Mouse (Mus musculus): ENCODE results near the gene Dock9.

The Dock9 gene

DNA sequence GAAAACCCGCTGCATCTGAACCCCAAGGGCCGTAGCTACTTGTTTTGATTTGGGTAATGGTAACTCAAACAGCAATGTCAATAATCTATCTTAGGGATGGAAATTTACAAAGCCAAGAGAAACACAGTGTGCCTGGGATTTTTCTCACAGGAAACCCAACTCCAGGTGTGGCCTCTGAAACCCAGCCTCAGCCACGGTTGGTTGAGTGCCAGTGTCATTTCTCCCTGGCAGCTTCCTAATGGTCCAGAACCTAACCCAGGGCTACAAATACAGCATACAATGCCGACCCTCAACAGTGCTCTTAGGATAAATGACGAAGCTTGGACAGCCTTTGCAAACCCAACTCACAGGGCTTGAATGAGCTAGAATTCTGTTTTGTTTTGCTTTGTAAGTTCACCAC is 92.0 kb downstream of the Dock9 start:
- WGBS, result 62% methylated on average over 5 of the region's 5 CpGs

DNA sequence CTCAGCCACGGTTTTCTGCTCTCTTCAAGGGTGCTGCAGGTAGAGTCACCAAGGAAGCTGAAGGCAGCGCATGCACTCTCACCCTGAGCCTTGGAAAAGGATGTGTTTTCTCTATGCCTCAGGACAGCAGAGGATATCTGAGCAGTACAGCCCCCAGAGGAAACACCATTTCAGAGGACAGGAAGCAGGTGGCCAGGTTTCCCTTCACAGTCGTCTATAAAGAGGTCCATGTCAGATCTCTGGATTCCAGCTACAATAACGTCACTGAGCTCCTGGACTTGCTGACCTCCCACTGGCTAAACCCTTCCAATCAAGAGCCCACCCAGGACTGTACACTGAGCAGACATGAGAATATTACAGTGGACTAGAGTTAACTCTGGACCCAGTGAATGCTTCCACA is 95.1 kb downstream of the Dock9 start:
- 65% methylated on average over 4 of the region's 4 CpGs for WGBS

DNA sequence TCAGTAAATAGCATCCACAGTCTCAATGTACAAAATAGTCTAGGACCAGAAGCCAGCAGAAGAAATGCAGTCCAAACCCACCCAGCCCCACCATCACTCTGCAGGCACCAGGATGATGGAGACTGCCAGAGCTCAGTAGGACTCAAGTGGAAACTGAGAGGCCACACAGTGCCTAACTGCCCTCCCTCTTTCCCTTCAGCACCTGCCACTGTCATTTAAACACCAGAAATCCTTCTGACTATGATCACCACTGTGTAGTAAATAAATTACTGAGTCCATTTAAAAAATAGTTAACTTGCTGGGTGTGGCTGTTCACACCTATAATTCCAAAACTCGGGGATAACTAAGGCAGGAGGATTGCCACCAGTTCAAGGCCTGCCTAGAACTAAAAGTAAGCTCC is 97.6 kb downstream of the Dock9 start:
- 81% methylated on average over 1 of the region's 1 CpGs for WGBS

DNA sequence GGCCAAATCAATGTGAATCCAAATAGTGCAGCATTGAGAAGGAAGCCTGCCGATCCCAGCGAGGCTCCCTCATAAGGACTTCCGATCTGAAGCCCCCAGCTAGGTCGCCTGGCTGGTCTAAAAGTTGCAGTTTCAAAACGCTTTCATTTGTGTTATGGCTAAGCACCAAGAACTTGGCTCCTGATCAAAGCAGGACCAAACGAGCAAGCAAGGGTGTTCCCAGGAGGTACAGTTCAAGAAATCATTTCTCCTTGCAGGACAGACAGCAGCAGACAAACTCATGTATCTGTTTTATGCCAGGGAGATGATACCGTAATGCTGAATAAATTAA is 99.1 kb downstream of the Dock9 start:
- 34% methylated on average over 7 of the region's 7 CpGs for WGBS

DNA sequence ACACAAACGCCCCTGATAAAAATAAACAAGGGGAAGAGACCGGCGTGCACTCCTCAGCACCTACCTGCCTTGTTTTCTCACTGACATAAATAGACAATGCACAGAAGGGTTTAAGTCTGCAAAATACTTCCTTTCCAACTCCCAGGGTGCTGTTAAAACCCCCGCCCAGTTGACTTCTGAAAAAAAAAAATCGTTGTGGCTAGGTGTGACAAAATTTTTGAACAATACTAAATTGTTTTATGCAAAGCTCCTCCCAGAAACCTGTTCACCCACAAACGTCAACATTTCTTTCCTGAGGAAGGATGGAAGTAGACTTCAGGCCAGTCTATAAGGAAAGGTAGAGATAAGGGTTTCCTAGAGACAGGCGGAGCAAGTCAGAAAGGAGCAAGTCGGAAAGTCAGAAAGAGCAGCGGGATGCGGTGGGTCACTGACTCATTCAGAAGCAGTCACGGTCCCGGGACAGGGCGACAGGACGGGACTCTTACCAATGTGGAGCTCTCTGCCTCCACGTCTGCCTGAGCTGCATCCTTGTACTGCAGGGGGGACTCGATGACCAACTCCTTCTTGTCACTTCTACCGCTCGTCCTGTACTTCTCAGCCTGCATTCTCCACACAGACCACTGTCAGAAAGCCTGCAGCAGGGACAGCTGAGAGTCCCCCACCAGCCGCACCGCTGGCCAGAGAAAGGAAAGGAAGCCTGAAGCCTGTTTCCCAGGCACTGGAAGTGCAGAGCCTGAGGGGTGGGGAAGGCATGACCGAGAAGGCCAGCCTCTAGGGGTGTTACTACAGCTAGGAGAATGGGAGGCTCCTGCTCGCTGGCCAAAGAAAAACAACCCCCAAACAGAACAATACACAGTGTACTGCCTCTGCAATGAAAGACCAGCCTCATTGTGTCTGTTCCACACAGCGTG is 99.7 kb downstream of the Dock9 start:
- 34% methylated on average over 23 of the region's 23 CpGs for WGBS

DNA sequence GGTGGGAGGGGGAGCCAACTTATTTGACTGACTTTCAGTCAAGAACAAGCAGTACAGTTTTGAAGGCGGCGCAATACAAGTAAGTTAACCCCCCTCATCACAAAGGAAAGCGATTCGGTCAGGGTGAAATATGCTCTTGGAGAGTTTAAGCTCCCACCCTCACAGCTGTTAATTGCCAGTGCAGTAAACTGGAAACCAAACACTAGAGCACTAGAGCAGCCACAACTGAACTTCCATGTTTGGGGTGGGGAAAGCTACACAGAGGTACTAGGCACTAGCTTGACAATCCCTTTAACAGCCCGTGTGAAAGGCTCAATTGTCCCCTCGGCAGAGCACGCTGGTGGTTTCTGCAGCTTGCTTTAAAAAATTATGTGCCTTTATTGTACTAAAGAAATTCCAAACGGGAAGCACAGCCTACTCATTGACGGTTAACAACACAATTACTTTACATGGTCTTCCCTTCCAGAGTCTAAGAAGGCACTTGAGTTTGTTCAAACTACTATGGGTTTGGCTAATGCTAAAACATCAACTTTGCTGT is 100.4 kb downstream of the Dock9 start:
- 41% methylated on average over 9 of the region's 9 CpGs for WGBS

DNA sequence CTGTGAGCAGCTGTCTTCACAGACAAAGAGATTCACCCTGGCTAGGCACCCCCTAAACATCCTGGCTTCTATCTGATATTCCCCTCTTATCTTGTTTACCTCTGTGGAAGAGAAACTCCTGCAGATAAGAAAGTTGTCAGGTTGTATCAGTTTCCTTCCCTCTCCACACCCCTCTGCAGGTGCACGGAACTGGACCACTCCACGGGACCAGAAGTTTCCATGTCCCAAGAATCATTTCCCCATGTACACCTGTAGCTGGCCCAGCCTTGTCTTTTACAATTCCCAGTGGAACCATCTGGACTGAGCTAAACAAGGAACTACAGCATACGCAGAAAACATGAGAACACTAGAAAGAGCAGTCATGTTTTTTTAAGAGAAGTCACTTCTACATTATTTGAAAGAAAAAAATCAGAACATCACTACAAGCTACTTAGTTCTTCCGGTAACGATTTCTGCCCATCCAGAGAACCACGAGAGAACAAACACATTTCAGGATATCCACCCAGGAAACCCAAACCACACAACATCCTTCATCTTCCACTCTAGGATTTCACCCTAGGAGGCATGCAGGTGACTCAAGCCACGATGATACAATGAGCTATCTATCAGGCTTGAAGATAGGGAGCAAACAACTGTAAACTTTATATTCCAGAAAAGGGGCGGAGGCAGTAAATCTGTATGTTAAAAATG is 101.1 kb downstream of the Dock9 start:
- 57% methylated on average over 8 of the region's 8 CpGs for WGBS

DNA sequence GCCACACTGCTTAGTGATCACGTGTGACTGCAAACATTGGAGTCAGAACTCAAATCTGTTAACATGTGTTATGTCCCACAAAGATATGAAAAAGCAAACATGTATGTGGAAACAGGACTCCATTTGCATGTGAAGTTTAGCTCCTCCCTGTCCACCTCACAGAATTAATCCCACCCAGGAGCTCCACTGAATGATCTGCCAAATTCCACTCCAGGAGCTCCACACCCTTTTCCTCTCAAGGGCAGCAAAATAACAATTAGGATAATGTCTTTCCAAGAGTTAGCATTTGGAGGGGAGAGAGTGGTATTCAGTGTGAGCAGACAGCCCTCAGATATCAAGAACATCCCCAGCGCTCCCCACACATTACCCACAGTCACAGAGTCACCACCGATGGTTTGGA is 102.9 kb downstream of the Dock9 start:
- WGBS, result 70% methylated on average over 3 of the region's 3 CpGs

DNA sequence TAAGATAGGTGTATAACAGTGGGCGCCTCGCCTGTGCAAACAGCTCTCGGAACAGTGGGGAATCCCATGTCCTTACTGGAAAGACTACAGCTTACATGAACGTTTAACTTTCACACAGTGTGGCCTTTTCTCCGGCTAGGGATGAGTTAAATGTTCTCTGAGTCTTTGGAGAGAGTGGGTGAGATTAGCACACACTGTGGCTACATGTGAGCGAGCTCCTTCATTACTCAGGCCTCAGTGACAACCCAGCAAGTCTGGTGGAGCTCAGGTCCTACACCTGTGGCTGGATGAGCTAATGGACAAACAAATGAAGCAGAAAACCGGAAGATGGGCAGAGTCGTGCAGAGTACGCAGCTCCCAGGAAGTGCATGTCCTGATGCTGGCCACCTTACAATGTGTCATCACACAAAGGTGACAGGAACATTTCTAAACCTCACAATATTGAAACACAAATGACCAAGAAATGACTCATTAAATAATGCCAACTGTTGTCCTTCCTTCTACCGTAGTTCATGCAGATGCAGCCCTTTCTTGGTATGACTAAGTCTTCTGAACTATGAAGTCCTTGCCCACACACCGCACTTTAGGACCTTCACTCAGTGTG is 103.5 kb downstream of the Dock9 start:
- 85% methylated on average over 11 of the region's 11 CpGs for whole genome bisulfite sequencing

DNA sequence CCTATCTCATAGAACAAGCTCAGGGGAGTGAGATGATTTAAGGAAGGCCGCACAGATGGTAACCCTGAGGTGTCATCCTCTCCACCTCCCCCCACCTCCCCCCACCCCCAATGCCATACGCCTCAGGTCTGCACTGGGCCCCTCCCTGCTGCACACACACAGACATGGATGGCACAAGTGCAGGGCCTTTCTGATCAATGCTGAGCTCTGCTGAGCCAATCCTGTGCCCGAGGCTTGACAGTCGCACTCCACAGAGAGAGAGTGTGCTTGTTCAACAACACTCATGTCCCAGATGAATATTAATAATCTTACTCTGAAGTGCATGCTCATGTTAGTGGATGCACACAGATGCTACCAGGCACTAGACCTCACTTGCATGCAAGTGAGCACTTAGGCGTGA is 108.0 kb downstream of the Dock9 start:
- 51% methylated on average over 5 of the region's 5 CpGs for WGBS

DNA sequence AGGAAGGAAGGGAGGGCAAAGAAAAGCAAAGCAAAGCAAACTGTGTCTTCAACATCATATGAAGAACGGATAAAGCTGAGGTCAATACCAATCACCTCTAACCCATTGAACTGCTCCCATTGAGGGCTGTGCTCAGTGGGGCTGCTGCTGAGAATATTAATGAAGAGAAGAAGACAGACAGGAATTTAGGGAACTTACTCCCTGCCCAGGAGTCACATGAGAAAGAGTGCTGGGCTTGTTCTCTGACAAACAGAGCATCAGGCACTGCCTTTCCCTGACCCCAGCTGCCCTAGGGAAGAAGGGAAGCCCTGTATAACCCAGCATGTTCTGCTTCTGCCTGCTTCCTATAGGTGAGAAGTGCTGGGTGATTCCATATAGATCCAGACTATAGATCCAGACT is 109.5 kb downstream of the Dock9 start:
- 65% methylated on average over 1 of the region's 1 CpGs for WGBS

DNA sequence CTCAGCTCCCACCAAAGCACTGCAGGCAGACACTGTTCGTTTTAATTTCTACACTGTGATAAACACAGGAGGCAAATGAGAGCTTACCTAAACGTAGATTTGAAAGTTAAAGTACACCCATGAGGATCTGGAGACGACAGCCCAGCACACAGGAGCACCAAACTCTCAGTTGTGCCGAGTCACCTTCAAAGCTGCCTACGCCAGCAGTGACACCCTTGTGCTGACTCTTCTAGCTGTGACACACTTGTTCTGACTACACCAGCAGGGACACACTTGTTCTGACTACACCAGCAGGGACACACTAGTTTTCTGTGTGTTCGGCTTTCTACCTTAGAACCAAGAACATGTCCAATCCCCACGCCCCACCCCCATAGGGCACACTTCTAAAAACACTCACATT is 110.4 kb downstream of the Dock9 start:
- 57% methylated on average over 7 of the region's 7 CpGs for WGBS

DNA sequence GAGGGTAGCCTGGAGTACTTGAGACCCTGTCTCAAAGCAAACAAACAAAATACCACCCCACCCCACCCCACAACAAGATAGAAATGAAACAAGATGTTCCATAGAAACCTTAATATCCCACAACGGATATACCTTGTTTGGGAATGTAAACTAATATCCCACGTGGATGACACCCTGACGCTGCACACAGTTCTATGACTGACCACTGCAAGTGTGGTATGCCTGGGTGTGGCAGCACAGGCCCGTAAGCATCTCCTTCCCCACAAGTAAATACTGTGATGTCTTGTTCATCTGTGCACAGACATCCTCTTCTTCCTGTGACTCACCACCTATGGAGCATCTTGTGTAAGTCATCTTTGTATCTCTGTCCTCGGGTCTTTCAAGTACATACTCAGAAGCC is 118.7 kb downstream of the Dock9 start:
- whole genome bisulfite sequencing, result 64% methylated on average over 5 of the region's 5 CpGs

DNA sequence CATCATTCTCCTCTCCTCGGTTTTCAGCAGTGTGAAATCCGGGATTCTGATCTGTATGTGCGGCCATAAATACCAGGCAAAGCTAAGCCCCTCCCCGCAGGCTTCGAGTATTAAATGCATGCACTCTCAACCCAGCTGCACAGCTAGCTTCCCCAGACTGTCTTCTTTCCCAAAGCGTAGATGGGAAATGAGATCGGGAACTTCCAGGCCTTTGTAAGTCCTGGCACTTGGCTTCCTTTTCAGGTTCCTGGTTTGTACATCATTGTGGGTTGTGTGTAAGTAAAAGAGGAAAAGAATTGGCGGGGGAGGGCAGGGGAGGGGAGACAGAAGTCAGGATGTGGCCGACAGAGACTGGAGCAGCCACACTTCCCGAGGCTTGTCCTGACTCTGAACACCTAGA is 119.2 kb downstream of the Dock9 start:
- WGBS, result 44% methylated on average over 10 of the region's 10 CpGs

DNA sequence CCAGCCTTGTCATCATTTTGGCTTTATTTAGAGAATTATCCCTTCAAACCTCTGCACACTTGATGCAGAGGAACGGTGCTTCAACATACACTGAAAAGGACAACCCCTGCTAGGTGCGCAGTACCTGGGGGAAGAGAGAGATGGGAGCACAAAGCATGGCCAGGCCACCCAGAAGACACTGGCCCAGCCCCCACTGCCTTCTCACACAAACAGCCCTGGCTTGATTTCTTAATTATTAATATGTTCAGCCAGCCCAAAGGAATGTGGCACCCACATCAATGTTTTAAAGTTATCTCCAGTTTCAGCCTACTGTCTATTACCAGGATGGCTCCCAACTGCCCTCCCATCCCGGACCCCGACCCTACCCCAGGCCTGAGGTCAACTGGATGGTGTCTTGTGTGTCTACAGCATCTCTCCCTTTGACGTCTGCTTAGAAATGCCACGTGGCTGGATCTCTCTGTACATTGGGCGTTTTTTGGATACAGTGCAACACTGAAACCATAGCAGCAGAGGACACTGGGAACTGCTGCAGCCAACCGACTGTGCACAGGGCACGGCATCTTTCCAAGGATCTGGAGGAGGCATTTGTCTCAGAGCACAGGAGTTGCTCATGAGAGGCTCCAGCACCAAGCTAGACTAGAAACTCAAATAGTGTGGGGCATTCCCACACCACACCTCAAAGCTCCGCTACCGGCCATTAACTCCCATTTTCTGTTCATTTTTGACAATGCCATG is 120.9 kb downstream of the Dock9 start:
- WGBS, result 70% methylated on average over 11 of the region's 11 CpGs

DNA sequence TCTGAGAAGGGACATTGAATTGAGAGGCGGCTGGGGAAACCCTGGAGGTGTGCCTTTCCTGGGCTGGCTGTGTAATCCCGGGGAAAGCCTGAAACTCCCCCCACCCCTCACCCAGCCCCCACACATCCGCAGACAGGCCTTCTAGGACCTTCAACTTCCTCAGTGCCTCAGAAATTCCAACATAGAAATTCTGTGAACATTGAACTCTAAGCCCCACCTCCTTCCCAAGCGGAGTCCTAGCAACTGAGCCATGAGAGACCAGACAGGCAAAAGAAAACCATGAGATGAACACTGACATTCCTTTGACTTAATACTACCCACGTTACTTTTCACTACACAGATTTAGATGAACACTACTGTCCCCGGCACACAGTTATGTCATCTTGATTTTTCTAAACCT is 122.1 kb downstream of the Dock9 start:
- WGBS, result 36% methylated on average over 6 of the region's 6 CpGs

DNA sequence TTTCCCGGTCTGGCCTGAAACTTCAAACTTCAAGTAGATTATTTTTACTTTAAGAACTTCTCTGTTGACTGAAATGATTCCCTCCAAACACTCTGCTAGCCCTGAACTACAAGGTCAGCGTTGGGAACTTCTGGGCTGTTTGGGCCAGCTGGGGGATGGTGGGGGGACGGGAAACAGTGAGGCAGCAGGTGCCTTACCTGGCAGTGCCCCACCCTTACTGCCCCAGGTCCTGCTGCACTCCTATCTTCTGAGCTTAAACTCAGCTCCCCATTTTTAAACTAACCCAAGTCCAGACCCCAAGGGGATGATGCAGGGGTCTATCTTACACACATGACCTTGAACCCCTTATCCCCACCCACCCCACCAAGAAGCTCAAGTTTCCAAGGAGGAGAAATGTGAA is 122.5 kb downstream of the Dock9 start:
- 66% methylated on average over 3 of the region's 3 CpGs for WGBS

DNA sequence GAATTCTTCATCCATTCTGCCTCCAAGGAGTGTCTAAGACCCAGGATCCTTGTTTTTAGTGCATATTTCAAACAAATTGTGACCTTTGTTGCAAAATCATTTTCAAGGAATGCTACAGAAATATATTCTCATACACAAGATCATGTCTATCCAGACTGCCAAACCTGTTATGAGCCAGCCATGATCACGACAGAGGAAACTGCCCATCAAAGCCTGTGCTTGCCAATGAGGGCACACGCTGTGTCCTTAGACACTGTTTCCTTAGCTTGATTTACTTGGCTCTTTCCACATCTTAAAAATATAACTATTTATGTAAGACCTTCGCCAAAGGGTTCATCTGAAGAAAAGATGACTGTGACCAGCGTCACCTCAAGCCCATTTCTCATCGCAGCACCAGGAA is 127.6 kb downstream of the Dock9 start:
- 53% methylated on average over 5 of the region's 5 CpGs for WGBS

DNA sequence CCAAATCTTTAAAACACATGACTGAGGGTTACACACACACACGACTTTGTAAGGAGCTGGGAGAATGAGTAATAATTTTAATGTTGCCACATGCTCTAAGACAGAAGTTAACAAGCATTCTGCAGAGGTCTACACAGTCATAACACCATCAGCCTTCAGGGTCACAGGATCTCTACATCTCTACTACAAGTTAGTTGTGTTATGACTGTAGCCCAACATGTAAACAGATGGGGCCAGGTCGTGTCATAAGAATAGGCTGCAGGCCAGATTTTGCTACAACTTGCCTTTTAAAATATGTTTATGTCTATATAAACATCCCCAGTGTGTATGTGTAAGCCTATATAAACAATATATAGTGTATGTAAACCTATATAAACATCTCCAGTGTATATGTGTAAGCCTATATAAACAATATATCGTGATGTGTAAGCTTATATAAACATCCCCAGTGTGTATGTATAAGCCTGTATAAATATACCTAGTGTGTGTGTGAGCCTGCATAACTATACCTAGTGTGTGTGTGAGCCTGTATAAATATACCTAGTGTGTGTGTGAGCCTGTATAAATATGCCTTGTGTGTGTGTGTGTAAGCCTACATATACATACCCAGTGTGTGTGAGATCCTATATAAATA is 130.9 kb downstream of the Dock9 start:
- WGBS, result 70% methylated on average over 3 of the region's 3 CpGs

DNA sequence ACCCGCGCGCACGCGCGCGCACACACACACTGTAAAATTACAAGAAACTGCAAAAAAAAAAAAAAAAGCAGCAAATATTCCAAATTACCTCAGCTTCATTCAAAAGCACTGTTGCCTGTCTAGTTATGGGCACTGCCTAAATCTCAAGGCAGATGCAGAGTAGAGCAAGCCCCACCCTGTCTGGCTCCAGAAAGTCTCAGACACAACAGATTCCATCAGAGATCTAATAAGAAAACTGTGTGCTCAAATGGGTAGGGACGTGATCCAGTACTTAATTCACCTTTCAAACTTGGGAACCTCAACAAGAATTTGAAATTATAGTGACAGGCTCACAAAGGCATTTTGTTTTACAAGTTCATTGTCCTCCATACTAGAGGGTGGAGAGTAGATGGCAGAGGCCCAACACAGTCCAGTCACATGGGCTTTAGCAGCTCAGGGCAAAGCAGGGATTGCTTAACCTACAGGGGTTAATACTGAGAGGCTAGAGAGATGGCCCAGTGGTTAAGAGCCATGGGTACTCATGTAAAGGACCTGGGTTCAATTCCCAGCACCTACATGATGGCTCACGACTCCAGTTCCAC is 131.9 kb downstream of the Dock9 start:
- 96% methylated on average over 9 of the region's 9 CpGs for WGBS

DNA sequence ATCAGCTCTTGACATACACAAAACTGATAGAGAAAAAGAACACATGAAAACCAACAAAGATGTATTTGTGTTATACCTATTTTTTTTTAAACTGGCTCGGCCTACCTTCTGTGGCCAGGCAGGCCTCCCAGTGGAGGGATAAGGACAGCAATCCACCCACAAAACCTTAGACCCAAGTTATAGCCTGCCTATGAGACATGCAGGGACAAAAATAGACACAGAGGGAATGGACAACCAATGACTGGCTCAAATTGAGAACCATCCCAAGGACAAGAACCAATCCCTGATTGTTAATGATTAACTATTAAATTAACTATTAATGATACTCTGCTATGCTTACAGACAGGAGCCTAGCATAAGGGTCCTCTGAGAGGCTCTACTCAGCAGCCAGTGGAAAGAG is 133.7 kb downstream of the Dock9 start:
- 85% methylated on average over 1 of the region's 1 CpGs for WGBS
